Mouse (Mus musculus): ENCODE measurements around the gene Zfp980. TPM values are rescaled to one million over a fixed set of nuclear protein-coding genes. Genes with fewer than 3 reads are reported as not detected.
"Not testable (repeated sequence)": the region's sequence is repeated elsewhere in the genome, so short reads cannot be mapped to it uniquely, and the experiment has no call there.

Gene Zfp980
- polyA plus RNA-seq (2016; fragmentation: Nextera tagmentation; extraction: Ambion mirVana): not detected in 2 replicates

DNA sequence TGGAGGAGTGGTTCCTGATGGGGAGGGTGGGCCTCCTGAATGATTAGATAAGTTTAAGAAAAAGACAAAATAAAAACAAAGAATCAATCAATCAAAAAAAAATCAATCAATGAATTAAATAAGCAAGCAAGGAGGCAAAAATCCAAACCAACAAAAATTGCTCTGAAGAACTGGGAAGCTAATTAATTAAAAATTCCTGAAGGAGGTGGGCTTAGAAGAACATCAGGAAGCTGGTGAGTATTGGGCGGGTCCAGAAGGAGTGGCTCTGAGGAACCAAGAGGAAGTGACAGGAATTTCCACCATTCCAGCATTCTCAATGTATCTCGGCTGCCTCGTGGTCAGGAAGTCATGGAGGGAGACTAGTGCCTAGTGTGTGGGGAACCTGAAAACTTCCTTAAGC is at the start of gene Zfp980:
TSS of gene Zfp980 (plus strand) at position 301 of the 400 bp plus-strand sequence.
- H3K4me3 ChIP-seq (replicated peaks); H3K9ac ChIP-seq; H3K27ac ChIP-seq; H3K36me3 ChIP-seq (replicated peaks); H3K4me1 ChIP-seq; H3K27me3 ChIP-seq; ATAC-seq (ENCODE audit: low FRiP score); H3K4me2 ChIP-seq; H3K9me3 ChIP-seq: not testable (repeated sequence)
- WGBS: 71% methylated on average over 3 of the region's 3 CpGs

DNA sequence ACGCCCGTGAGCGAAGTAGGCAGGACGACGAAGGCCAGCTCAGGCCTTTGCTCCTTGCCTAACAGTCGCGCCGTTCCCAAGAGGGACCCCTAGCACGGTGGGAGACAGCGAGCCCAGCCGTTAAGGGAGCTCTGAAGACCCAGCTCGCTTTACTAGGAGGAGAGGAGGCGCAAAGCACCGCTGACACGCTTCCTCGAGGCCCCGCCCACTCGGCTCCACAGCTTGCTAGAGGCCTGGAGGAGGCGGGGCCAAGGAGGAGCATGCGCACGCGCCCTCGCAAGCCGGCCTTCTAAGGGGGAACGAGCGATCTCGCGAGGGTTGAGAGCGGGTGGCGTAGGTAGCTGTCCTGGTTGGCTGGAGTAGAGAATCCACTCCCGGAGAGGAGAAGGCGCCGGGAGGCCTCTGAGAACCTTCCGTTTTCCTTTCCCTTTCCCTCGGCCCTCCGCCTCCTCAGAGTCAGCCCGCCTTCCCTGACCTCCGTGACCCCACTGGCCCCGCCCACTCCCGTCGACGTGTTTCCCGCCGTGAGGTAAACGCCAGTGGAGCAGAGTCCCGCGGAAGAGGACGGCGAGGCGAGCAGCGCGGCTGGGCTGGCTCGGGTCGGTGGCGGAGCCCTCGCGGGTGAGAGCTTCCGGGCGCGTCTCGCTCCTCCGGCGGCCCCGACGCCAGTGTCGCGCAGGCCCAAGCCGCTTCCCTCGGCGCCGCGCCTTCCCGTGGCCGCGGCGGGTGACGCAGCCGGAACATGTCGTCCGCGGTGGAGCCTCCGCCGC is 29.9 kb upstream of the Zfp980 start:
- not testable (repeated sequence) for H3K4me2 ChIP-seq; ATAC-seq (ENCODE audit: low FRiP score); H3K9me3 ChIP-seq; H3K27ac ChIP-seq; H3K36me3 ChIP-seq (replicated peaks); H3K4me3 ChIP-seq (replicated peaks); H3K27me3 ChIP-seq; H3K9ac ChIP-seq; H3K4me1 ChIP-seq
- 31% methylated on average over 65 of the region's 83 CpGs for WGBS

DNA sequence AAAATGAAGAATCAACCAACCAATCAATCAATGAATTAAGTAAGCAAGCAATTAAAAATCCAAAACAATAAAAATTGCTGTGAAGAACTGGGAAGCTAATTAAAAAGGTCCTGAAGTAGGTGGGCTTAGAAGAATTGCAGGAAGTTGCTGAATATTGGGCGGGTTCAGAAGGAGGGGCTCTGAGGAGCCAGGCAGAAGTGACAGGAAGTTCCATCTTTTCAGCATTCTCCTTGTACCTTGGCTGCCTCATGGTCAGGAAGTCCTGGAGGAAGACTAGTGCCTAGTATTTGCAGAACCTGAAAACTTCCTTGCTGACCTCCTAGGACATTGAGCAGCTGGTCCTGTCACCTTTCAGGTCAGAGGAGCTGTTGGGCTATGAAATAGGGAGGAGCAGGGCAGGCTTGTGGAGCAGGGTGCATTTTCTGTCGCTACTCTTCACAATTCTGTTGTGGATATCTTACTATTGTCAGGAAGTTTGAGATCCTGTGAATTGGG is 3.8 kb downstream of the Zfp980 start:
- WGBS: 71% methylated on average over 2 of the region's 2 CpGs
- not testable (repeated sequence) for ATAC-seq (ENCODE audit: low FRiP score); H3K27ac ChIP-seq; H3K4me3 ChIP-seq (replicated peaks); H3K36me3 ChIP-seq (replicated peaks); H3K27me3 ChIP-seq; H3K9ac ChIP-seq; H3K4me1 ChIP-seq; H3K9me3 ChIP-seq; H3K4me2 ChIP-seq

DNA sequence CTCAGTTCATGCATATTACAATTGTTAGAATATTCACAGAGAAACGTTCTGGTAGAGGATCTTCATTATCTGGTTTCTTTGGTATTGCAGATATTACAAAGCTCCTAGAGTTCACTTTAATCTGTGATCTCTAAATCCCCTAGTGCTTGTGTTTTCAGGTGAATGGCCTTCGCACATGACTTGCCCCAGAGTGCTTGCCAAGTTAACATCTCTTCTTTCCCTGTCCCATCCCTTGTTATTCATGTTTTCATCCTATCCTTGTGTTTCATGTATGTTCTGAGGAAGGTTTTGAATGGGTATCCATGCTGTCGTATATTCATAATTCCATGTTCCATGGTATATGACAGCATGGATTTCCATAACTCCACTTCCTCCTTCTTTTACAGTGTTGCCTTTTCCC is 9.7 kb downstream of the Zfp980 start:
- H3K36me3 ChIP-seq (replicated peaks); H3K27me3 ChIP-seq; ATAC-seq (ENCODE audit: low FRiP score); H3K27ac ChIP-seq; H3K4me1 ChIP-seq; H3K4me3 ChIP-seq (replicated peaks); H3K9ac ChIP-seq; H3K4me2 ChIP-seq: not testable (repeated sequence)
- H3K9me3 ChIP-seq: peaks cover 16% of the 10 kb centered on the region
- WGBS: 83% methylated on average over 3 of the region's 3 CpGs

DNA sequence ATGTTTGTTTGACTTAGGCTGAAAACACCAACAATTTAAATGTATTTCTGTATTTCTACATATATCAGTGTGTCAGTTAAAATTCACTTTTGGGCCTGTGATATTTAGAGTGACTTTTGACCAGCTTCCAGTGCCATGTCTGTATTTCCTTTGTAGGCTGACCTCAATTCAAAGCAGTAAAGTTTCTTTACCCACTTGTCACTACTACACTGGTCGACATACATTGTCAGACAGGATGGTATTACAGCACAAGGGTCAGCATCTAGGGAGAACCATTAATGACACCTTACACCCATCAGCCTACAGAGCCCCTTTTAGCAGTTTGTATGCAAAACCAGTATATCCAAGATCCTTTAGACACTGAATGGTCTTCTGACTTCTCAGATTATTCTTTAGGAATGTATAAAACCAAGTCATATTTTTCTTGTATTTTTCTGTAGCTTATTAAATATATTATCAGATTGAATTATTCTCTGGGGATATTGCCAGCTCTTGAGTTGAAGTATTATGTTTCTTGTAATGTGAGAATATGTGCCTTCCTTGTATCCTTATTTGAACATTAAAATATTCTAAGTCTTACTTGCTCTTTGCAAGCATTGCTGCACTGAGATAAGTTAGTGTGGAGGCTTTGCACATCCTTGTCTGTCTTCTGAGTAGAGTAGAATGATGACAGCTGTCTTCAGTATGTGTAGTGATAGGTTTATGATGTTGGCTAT is 10.3 kb downstream of the Zfp980 start:
- H3K4me1 ChIP-seq; H3K27me3 ChIP-seq; H3K4me2 ChIP-seq; H3K4me3 ChIP-seq (replicated peaks); H3K36me3 ChIP-seq (replicated peaks); H3K27ac ChIP-seq; H3K9ac ChIP-seq: not testable (repeated sequence)
- H3K9me3 ChIP-seq: peaks cover 16% of the 10 kb centered on the region
- 37% methylated on average over 1 of the region's 1 CpGs for WGBS
- ATAC-seq (ENCODE audit: low FRiP score): peak; percentile 36; the same call in 1 of the 2 replicates

DNA sequence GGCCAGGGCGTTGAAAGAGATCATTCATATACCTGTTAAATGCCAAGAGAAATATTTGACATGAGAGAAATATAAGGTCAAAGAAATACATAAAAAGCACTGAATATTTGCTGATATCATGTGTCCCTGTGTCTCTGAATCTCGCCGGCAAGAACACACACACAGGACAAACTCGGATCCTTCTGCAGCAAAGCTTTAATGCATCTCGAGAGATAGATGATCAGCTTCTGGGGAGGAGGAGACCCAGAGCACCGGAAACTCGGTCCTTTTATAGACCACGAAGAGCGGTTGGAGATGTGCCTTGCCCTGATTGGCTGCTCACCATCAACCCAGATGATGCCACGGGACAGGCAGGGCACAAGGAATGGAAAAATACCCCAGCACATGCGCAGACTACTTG is 11.5 kb downstream of the Zfp980 start:
- not testable (repeated sequence) for H3K27me3 ChIP-seq; H3K4me2 ChIP-seq; H3K4me3 ChIP-seq (replicated peaks); H3K36me3 ChIP-seq (replicated peaks); H3K9ac ChIP-seq; ATAC-seq (ENCODE audit: low FRiP score); H3K4me1 ChIP-seq; H3K27ac ChIP-seq
- peaks cover 22% of the 10 kb centered on the region for H3K9me3 ChIP-seq
- WGBS: 81% methylated on average over 10 of the region's 11 CpGs

DNA sequence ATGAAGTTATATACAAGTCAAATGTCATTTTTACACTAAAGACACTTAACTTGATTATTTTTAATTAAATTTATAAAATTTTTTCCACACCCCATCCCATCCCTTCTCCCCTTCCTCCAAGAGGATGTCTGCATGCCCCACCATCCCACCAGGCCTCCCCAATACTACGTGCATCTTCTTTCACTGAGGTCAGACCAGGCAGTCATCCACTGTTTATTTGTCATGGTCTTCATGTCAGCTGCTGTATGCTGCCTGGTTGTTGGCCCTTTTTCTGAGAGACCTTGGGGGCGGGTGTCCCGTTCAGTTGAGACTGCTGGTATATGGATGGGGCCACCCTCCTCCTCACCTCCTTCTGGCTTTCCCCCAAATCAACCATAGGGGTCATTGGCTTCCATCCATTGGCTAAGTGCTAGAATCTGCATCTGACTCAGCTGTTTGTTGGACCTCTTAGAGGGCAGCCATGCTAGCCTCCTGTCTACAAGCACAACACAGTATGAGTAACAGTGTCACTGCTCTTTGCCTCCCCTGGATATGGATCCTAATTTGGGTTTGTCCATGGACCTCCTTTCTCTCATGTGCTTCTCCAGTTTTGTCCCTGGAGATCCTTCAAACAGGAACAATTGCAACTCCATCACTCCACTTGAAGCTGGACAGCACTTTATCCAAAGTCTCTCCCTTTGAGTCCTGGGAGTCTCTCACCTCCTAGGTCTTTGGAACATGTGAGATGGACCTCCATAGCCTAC is 12.7 kb downstream of the Zfp980 start:
- not testable (repeated sequence) for H3K4me2 ChIP-seq; H3K36me3 ChIP-seq (replicated peaks); H3K9ac ChIP-seq; H3K4me1 ChIP-seq; H3K4me3 ChIP-seq (replicated peaks); H3K27me3 ChIP-seq; H3K27ac ChIP-seq
- peaks cover 24% of the 10 kb centered on the region for H3K9me3 ChIP-seq
- peak; percentile 17; the same call in 1 of the 2 replicates for ATAC-seq (ENCODE audit: low FRiP score)
- WGBS: 91% methylated on average over 3 of the region's 3 CpGs

DNA sequence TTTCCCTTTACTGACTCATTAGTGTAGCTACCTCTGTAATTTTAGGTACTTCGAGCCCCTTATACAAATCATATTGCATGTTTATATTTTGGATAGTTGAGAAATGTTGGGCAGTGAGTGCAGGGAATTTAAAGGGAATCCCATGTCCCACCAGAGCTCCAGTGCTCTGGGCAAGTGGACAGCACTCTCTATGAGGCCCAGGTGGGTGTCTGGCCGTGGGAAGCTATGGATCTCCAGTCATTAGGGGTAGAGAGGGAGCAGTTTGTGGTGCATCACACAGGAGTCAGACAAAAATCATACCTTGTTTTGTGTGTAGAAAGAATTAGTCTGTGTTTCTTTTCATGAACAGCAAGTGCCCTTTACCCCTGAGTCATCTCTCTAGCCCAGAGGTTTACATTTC is 15.6 kb downstream of the Zfp980 start:
- H3K4me2 ChIP-seq; H3K27ac ChIP-seq; ATAC-seq (ENCODE audit: low FRiP score); H3K4me3 ChIP-seq (replicated peaks); H3K4me1 ChIP-seq; H3K36me3 ChIP-seq (replicated peaks); H3K9ac ChIP-seq; H3K27me3 ChIP-seq: not testable (repeated sequence)
- 58% methylated on average over 2 of the region's 2 CpGs for WGBS
- peaks cover 25% of the 10 kb centered on the region for H3K9me3 ChIP-seq

DNA sequence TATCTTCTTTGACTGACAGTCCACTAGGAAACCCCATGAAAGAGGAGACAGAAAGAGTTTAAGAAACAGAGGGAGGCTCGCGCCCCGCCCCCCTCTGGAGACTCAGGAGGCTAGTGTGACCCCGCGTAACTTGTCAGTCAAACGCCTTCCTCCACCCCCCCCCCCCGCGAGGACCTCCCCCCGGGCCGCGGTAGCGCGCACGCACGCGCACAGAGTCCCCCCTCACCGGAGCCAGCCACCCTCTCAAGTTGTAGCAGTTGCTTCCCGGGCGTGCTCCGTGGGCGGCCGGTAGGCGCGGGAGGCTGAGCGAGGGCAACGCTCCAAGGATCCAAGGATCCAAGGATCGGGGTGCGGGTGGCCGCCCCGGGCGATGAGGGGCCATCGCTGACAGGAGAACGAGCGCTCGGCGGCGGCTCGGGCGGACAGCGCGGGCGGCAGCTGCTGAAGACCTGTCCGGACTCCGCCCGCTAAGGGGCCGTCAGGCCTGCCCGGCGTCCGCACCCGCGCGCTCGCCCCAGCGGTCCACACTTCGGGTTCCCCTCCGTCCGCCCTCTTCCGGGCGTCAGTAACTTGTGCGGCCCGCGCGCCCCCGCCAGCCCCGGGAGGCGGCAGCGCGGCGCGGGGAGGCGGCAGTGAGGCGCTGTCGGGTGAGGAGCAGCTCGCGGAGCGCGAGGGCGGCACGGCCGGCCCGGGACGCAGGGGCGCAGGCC is 74.6 kb downstream of the Zfp980 start:
- 3% methylated on average over 41 of the region's 83 CpGs for WGBS
- Histone ChIP-seq H3K4me2 (peak overlapping the region; percentile 46), H3K4me3 (replicated peaks) (peak overlapping the region; percentile 32)
- H3K36me3 ChIP-seq (replicated peaks); H3K9ac ChIP-seq; H3K27ac ChIP-seq; H3K9me3 ChIP-seq; H3K4me1 ChIP-seq; H3K27me3 ChIP-seq: not testable (repeated sequence)
- ATAC-seq (ENCODE audit: low FRiP score): peak; percentile 82

DNA sequence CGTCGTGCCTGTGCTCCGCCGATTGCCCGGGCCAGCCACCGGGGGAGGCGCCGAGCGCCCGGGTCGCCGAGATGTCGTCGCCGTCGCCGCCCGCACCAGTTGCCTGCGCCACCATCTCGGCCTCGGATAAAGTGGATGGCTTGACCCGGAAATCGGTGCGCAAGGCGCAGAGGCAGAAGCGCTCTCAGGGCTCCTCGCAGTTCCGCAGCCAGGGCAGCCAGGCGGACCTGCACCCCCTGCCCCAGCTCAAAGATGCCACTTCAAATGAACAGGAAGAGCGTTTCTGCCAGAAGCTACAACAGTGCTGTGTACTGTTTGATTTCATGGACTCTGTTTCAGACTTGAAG is 75.1 kb downstream of the Zfp980 start:
- not testable (repeated sequence) for H3K36me3 ChIP-seq (replicated peaks); H3K4me1 ChIP-seq; H3K4me2 ChIP-seq; ATAC-seq (ENCODE audit: low FRiP score); H3K4me3 ChIP-seq (replicated peaks); H3K27ac ChIP-seq; H3K27me3 ChIP-seq; H3K9me3 ChIP-seq; H3K9ac ChIP-seq
- no CpG with 5 or more reads among the region's 30 CpGs for WGBS
